Mouse (Mus musculus) liver, embryonic 14.5 days (tissue): ENCODE measurements at regions not wholly inside any gene's neighbourhood (a gene's known extent, or its start where the extent isn't known, plus 50 kb on each side); places are given as distances from the start of the nearest gene placed in this dataset.

Experiments
- CTCF ChIP-seq: IDR thresholded peaks from 2 replicates; pipeline ENCODE4 v1.5.1; 2016; ENCODE audit warnings: antibody characterized with exemption, low read depth, control low read depth
- EP300 ChIP-seq: IDR thresholded peaks from 2 replicates; pipeline ENCODE4 v1.6.1; 2016; ENCODE audit warnings: antibody characterized with exemption, low read depth

- TF ChIP-seq CTCF (no peak), EP300 (no peak)
Measured at GRCm38 (mm10) chr4:29102373-29102772, 289.4 kb downstream of the Epha7 start.
